Mouse (Mus musculus) forebrain, embryonic 15.5 days (tissue): ENCODE measurements around the gene Pnkp. TPM values are rescaled to one million over a fixed set of nuclear protein-coding genes. Genes with fewer than 3 reads are reported as not detected.

ENCODE experiments used
- ATAC-seq: fragments of 200-750 bp; cut with Nextera tagmentation; replicated peaks from 2 replicates; pipeline ENCODE4 v1.8.0; 2017; ENCODE audit warnings: mild to moderate bottlenecking, moderate TSS enrichment, moderate library complexity
- H3K27ac ChIP-seq: fragments of 300-500 bp; sonication (generic); replicated peaks from 2 replicates; pipeline ENCODE4 v1.5.1; 2015; ENCODE audit warnings: mild to moderate bottlenecking, inconsistent platforms
- H3K27me3 ChIP-seq: fragments of 300-500 bp; sonication (generic); 2 replicates; pipeline ENCODE4 v1.6.1; 2015; ENCODE audit warnings: inconsistent platforms
- H3K36me3 ChIP-seq: fragments of 300-500 bp; sonication (generic); 2 replicates; pipeline ENCODE4 v1.6.1; 2015; ENCODE audit warnings: mild to moderate bottlenecking, inconsistent platforms
- H3K4me1 ChIP-seq: fragments of 300-500 bp; sonication (generic); 2 replicates; pipeline ENCODE4 v1.6.1; 2015; ENCODE audit warnings: inconsistent platforms
- H3K4me2 ChIP-seq: fragments of 300-500 bp; sonication (generic); replicated peaks from 2 replicates; pipeline ENCODE4 v1.6.1; 2015; ENCODE audit warnings: mild to moderate bottlenecking, inconsistent platforms
- H3K4me3 ChIP-seq: fragments of 300-500 bp; sonication (generic); 2 replicates; pipeline ENCODE4 v1.5.1; 2015; ENCODE audit warnings: mild to moderate bottlenecking, inconsistent platforms
- H3K9ac ChIP-seq: fragments of 300-500 bp; sonication (generic); replicated peaks from 2 replicates; pipeline ENCODE4 v1.6.1; 2015; ENCODE audit warnings: mild to moderate bottlenecking, inconsistent platforms
- H3K9me3 ChIP-seq: fragments of 300-500 bp; sonication (generic); 2 replicates; pipeline ENCODE4 v1.6.1; 2016; ENCODE audit warnings: inconsistent platforms
- WGBS: fragments of 180-500 bp; shearing (Covaris S2); methylation state at CpG from one replicate; pipeline ENCODE4 v1.1.7; 2015; ENCODE audit warnings: mixed read lengths; 5-methylcytosine and 5-hydroxymethylcytosine counted together
- microRNA counts: library from miRNA; unstranded; fragments of <30 nt; microRNA quantifications from one replicate; lab custom pipeline; 2016
- microRNA-seq: library from miRNA; unstranded; fragments of <30 nt; microRNA quantifications from one replicate; pipeline ENCODE4, GENCODE M21; 2016
- polyA plus RNA-seq: library from polyadenylated mRNA; unstranded; fragments of >200 nt; fragmentation: Nextera tagmentation; extraction: Ambion mirVana; gene quantifications from 2 replicates; pipeline ENCODE4 v1.2.1, GENCODE M21; 2015

The Pnkp gene
- polyA plus RNA-seq, 1 experiment from 2014 or later: 32.1 TPM

DNA sequence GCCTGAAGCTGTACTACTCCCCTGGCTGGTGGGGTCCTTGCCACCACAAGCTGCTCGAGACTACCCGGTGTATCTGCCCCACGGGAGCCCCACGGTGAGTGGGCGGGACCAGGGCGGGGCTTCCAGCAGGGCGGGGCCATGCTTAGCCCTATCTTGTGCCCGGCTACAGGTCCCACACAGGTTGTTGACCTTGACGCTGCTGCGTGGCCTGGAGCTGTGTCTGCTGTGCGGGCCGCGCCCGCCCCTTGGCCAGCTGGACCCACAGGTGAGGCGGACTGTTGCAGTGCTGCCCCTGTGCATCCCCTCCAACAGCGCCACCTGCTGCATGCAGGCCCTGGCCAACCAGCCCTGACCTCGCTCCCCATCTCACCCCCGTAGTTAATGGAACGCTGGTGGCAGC lies 41.7 kb downstream of the Pnkp start:
- H3K27me3 ChIP-seq: no peaks in the 10 kb centered on the region
- no peak overlapping the region for H3K9ac ChIP-seq
- peaks cover 28% of the 10 kb centered on the region for H3K36me3 ChIP-seq
- H3K4me1 ChIP-seq: peaks cover 56% of the 10 kb centered on the region
- no peak overlapping the region for H3K4me3 ChIP-seq
- no peak for ATAC-seq
- 37% methylated on average over 19 of the region's 19 CpGs for WGBS
- no peak overlapping the region for H3K27ac ChIP-seq
- H3K9me3 ChIP-seq: no peaks in the 10 kb centered on the region
- no peak overlapping the region for H3K4me2 ChIP-seq

DNA sequence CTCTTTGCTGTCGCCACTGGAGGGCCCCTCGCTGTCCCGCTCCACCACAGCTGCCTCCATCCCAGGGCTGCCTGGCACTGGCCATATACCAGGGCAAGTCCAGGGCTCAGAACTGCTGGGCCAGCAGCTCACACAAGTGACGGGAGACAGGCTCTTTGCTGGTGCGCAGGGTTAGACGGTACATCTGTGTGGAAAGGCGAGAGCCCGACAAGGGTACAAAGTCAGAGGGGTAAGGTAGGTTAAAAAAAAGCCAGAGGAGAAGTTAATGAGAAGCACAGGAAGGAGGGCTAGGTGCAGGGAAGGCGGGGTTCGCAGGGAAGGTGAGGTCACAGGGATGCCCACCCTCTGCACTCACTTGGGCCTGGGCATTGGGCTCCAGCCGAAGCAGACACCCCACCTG lies 43.7 kb downstream of the Pnkp start:
- Histone ChIP-seq H3K9me3 (no peaks in the 10 kb centered on the region), H3K9ac (no peak overlapping the region), H3K36me3 (peaks cover 48% of the 10 kb centered on the region), H3K27ac (0 out of 2 replicates have a peak overlapping the region, but pooled peaks have one; percentile 37), H3K27me3 (no peaks in the 10 kb centered on the region), H3K4me2 (no peak overlapping the region), H3K4me1 (peaks cover 39% of the 10 kb centered on the region), H3K4me3 (no peak overlapping the region)
- 84% methylated on average over 11 of the region's 11 CpGs for WGBS
- no peak for ATAC-seq

DNA sequence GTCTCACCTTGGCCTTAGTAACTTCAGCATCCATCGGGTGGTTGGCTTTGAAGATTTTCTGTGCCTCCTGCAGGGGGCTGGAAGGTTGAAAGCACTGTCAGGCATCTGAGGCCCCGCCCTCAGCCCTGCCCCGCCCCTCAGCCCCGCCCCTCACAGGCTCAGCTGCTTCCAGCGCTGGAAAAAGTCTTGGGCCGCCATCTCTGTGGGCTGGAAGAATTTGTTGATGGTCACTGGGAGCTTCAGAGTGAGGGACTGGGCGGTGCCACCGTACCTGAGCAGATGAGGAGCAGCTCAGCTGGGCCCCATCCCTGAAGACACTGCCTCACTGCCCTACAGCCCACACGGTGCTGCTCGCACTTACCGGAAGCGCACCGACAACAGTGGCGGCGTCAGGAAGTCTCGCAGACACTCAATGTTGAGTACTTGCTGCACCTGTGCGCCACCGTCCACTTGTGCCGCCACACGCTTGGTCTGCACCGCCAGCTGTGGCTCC lies 44.3 kb downstream of the Pnkp start:
- Histone ChIP-seq H3K36me3 (peaks cover 55% of the 10 kb centered on the region), H3K4me3 (0 out of 2 replicates have a peak overlapping the region, but pooled peaks have one; percentile 19), H3K4me1 (peaks cover 36% of the 10 kb centered on the region), H3K27ac (peak overlapping the region; percentile 37), H3K4me2 (peak overlapping the region; percentile 36), H3K9ac (no peak overlapping the region), H3K27me3 (no peaks in the 10 kb centered on the region), H3K9me3 (no peaks in the 10 kb centered on the region)
- WGBS: 12% methylated on average over 21 of the region's 21 CpGs
- ATAC-seq: peak; percentile 24; the same call in 1 of the 2 replicates

DNA sequence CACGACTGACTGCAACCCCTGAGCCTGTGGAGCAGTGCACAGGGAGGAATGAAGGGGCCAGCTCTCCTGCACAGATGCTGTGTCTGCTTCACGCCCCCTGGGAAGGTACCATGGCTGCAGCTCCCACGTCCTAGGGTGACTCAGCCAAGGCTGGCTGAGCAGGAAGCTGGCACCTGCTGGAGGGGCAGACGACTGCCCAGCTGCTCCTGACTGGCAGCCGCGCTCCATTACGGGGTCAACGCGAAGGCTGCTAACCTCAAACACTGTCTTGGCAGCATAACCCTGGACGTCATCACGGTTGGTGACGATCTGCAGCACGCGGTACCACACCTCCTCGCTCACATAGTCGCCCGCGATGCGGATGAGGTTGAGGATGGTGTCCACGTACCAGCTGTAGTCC lies 48.5 kb downstream of the Pnkp start:
- no peak overlapping the region for H3K9ac ChIP-seq
- H3K27me3 ChIP-seq: no peaks in the 10 kb centered on the region
- H3K4me2 ChIP-seq: no peak overlapping the region
- ATAC-seq: no peak
- no peaks in the 10 kb centered on the region for H3K9me3 ChIP-seq
- peaks cover 11% of the 10 kb centered on the region for H3K4me1 ChIP-seq
- H3K36me3 ChIP-seq: peaks cover 84% of the 10 kb centered on the region
- H3K4me3 ChIP-seq: no peak overlapping the region
- no peak overlapping the region for H3K27ac ChIP-seq
- WGBS: 94% methylated on average over 20 of the region's 20 CpGs

DNA sequence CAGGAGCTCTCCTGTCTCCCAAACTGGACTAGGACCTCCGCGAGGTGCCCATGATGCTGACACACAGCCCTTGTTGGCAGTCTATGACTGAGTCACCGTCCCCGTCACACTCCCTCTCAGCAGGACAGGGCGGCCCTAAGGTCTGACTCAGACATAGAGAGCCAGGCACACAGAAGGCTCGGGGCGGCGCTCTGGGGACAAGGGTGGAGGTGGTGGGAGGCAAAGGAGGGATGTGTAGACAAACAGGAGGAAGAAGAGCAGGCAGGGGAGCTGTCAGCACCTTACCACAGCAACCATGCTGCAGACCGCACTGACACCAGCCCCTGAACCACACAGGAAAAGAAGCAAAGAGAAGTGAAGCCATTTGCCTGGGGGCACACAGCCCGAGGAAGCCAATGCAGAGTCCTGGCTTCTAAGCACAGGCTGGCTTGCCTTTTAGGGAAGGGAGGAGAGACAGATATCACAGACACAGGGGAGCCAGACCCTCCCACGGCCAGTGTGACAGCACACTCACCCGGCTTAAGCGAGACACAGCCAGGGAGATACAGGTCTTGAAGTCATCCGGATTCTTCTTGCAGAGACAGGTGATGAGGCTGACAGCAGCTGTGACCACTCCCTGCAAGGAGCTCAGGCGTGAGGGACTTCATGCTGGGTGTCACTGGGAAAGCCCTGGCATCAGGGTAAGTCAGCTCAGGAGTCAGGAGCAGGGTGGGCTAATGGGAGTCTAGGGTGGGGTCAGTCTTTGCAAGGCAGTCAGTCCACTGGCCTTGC lies 52.0 kb downstream of the Pnkp start:
- no peak overlapping the region for H3K27ac ChIP-seq
- WGBS: 93% methylated on average over 15 of the region's 15 CpGs

More for the DNA sequence above, 52.0 kb downstream of the Pnkp start:
- H3K27me3 ChIP-seq: no peaks in the 10 kb centered on the region
- H3K4me3 ChIP-seq: no peak overlapping the region
- no peak overlapping the region for H3K4me2 ChIP-seq
- ATAC-seq: no peak
- H3K4me1 ChIP-seq: no peaks in the 10 kb centered on the region
- peaks cover 87% of the 10 kb centered on the region for H3K36me3 ChIP-seq
- H3K9ac ChIP-seq: no peak overlapping the region
- H3K9me3 ChIP-seq: no peaks in the 10 kb centered on the region

MicroRNAs within 50 kb of the gene (microRNA counts, 519-probe panel; counts per million panel counts)
- microRNA mmu-miR-707 (lab: Ali Mortazavi, UCI): not detected

Small RNAs within 50 kb of the gene (microRNA-seq; reads per million reads assigned to microRNA genes)
- gene Mir707: not detected

Other genes with a start within 250 kb of the Pnkp start
- 1.3 and 1.5 TPM in 2 replicates for gene Myh14, start 186.3 kb upstream of the Pnkp start, polyA plus RNA-seq
- gene Izumo2, start 148.4 kb upstream of the Pnkp start, polyA plus RNA-seq: not detected in 2 replicates
- gene Vrk3, start 108.7 kb upstream of the Pnkp start, polyA plus RNA-seq: 36.2 and 37.2 TPM in 2 replicates
- 1.1 and 1.2 TPM in 2 replicates for gene Zfp473, start 106.1 kb upstream of the Pnkp start, polyA plus RNA-seq
- 52.3 and 56.0 TPM in 2 replicates for gene Nup62, start 41.1 kb upstream of the Pnkp start, polyA plus RNA-seq
- 1.8 and 2.3 TPM in 2 replicates for gene Il4i1, start 40.8 kb upstream of the Pnkp start, polyA plus RNA-seq
- gene Atf5, start 40.5 kb upstream of the Pnkp start, polyA plus RNA-seq: 4.6 and 5.0 TPM in 2 replicates
- 118 and 120 TPM in 2 replicates for gene Akt1s1, start 8.1 kb upstream of the Pnkp start, polyA plus RNA-seq
- gene Tbc1d17, start 8.1 kb upstream of the Pnkp start, polyA plus RNA-seq: 119 and 120 TPM in 2 replicates
- 583 and 618 TPM in 2 replicates for gene Ptov1, start 12.6 kb downstream of the Pnkp start, polyA plus RNA-seq
- 164 and 166 TPM in 2 replicates for gene Med25, start 35.6 kb downstream of the Pnkp start, polyA plus RNA-seq
- gene Fuz, start 38.9 kb downstream of the Pnkp start, polyA plus RNA-seq: 20.6 and 22.1 TPM in 2 replicates
- 105 and 107 TPM in 2 replicates for gene Ap2a1, start 72.4 kb downstream of the Pnkp start, polyA plus RNA-seq
- gene Tsks, start 86.1 kb downstream of the Pnkp start, polyA plus RNA-seq: not detected in 2 replicates
- 48.2 and 51.6 TPM in 2 replicates for gene Cpt1c, start 117.7 kb downstream of the Pnkp start, polyA plus RNA-seq
- gene Prmt1, start 129.4 kb downstream of the Pnkp start, polyA plus RNA-seq: 703 and 728 TPM in 2 replicates
- gene Irf3, start 140.5 kb downstream of the Pnkp start, polyA plus RNA-seq: 62.6 and 66.6 TPM in 2 replicates
- gene Bcl2l12, start 141.6 kb downstream of the Pnkp start, polyA plus RNA-seq: 19.2 and 21.8 TPM in 2 replicates
- 42.8 and 47.1 TPM in 2 replicates for gene Scaf1, start 159.2 kb downstream of the Pnkp start, polyA plus RNA-seq
- gene Rras, start 160.8 kb downstream of the Pnkp start, polyA plus RNA-seq: 10.4 and 11.5 TPM in 2 replicates
- 16.0 and 16.1 TPM in 2 replicates for gene Prr12, start 195.7 kb downstream of the Pnkp start, polyA plus RNA-seq
- gene Nosip, start 205.3 kb downstream of the Pnkp start, polyA plus RNA-seq: 62.4 and 63.9 TPM in 2 replicates
- gene Prrg2, start 205.5 kb downstream of the Pnkp start, polyA plus RNA-seq: 12.6 and 15.3 TPM in 2 replicates
- gene Rcn3, start 235.1 kb downstream of the Pnkp start, polyA plus RNA-seq: 49.6 and 54.4 TPM in 2 replicates
- gene Fcgrt, start 246.7 kb downstream of the Pnkp start, polyA plus RNA-seq: 16.6 and 17.8 TPM in 2 replicates